Mouse (Mus musculus) heart, postnatal 4 days (tissue): ENCODE results near the gene Sfi1. TPM values are rescaled to one million over a fixed set of nuclear protein-coding genes. Genes with fewer than 3 reads are reported as not detected.
A peak's percentile ranks its signal among the peaks of the same experiment; 100 is the strongest.
"Not testable (repeated sequence)": the region's sequence is repeated elsewhere in the genome, so short reads cannot be mapped to it uniquely, and the experiment has no call there.

Experiments
- DNase-seq: peaks from one replicate; pipeline ENCODE4 v3.0.0; 2021
- total RNA-seq, 2 experiments: library from RNA; stranded (reverse); gene quantifications; 2 replicates each; pipeline ENCODE4 v1.2.3; 2021

The Sfi1 gene
- total RNA-seq = 10 to 100 TPM; 25.2 TPM

GRCm38 (mm10) chr11:3193363-3193762 lies at the start of gene Sfi1:
TSS of gene Sfi1 (minus strand) at chr11:3193463.
- DNase-seq = no peak

- DNase-seq = no peak
Observed at GRCm38 (mm10) chr11:3242395-3242794, 49.1 kb upstream of the Sfi1 start.

- no peak for DNase-seq
Observed at GRCm38 (mm10) chr11:3235277-3235676, 42.0 kb upstream of the Sfi1 start.

DNA sequence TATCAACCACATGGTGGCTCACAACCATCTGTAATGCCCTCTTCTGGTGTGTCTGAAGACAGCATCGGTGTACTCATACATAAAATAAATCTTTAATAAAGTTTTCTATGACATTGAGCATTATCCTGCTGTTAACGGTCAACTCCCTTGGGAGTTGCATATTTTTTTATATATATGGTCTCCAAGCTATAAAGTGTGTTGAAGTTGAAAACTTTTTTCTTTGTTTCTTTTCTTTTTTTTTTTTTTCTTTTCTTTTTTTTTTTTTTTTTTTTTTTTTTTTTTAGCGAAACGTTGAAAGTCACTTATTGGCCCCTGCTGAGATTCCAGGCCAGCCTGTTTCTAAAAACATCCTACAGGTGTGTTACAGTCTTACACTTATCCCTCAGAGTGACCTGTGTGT lies 40.4 kb upstream of the Sfi1 start:
- DNase-seq = no peak

- no peak for DNase-seq
Observed at GRCm38 (mm10) chr11:3232248-3232647, 39.0 kb upstream of the Sfi1 start.

DNA sequence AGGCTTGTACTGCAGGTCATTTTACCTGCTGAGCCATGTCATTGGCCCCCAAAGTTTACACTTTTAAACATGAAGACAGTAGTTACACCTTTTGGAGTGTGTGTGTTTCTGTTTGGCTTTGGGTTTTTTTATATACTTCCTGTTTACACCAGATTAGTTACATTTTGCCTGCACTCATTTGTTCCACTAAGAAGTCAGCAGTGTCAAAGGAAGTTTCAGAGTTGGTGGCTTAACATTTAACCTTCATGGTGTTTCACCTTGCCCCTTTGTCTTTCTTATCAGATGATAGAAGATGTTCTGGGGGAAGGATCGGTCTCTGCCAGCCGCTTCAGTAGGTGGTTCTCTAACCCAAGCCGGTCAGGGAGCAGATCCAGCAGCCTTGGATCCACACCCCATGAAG lies 33.9 kb upstream of the Sfi1 start:
- DNase-seq = no peak

DNA sequence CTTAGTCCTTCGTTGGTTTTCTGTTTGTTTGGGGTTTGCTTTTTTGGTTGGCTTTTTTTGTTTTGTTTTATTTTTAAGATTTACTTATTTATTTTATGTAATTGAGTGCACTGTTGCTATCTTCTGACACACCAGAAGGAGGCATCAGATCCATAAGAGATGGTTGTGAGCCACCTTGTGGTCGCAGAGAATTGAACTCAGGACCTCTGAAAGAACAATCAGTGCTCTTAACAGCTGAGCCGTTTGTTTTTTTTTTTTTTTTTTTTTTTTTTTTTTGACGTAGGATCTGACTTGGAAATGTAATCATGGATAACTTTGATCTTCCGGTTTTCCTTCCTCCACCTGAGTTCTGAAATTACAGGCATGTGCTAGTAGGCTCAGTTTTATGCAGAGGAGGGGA lies 29.8 kb upstream of the Sfi1 start:
- DNase-seq = no peak

- DNase-seq = no peak
Observed at GRCm38 (mm10) chr11:3212526-3212925, 19.3 kb upstream of the Sfi1 start.

DNA sequence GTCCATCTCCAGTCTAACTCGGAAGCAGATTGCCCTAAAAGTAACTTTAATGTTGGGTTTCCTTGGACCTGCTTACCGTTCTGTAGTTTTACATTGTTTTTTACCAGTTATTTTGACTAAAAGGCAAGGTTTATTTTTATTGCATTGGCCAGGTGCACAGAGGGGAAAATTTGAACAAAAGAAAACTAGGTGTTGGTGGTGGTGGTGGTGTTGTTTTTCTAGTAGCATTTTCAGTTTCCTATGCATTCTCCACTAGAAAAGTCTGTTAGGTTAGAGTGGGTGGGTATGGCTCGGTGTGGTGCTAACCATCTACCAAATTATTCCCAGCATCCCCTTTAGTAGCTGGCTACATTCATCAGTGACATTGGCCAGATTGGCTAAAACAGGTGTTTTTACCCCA lies 13.5 kb upstream of the Sfi1 start:
- no peak for DNase-seq

DNA sequence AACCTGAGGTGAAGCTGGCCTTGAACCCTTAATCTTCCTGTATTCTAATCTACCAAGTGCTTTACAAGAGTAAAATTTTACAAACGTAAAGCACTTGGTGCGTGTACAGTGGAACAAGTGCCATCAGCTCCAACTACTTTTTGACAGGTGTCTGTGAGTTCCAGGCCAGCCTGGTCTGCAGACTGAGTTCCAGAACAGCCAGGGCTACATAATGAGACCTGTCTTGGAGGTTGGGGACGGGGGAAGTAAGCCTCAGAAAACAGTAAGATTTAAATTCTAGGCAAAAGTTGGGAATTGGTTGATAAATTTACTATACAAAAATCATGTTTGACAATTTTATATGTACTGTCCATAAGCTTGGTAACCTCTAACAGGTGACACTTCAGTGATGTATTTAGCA lies 11.9 kb upstream of the Sfi1 start:
- no peak for DNase-seq

GRCm38 (mm10) chr11:3203771-3204170 lies 10.5 kb upstream of the Sfi1 start:
- DNase-seq = no peak

GRCm38 (mm10) chr11:3202781-3203441 lies 9.6 kb upstream of the Sfi1 start:
- DNase-seq = peak; percentile 65

DNA sequence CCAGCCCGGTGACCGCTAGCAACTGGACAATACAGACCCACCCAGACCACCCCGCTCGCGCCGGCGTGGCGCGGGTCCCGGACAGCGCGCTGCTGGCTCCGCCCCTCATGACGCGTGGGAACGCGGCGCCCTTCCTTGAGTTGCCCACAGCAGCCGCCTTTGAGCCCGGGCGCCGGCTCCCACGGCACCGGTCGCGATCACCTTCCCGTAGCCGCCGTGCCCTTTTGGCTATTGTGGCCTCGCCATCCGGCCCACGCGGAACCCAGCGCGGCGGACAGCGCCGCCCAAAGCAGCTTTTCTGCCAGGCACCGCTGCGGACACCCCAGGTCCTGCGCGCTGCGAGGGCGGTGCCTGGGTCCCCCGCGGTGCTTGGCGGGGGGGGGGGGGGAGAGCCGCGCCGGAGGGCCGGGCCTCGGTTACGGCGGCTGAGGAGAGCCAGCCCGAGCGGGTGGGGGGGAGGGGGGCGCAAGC lies 9.0 kb upstream of the Sfi1 start, which contains the start of gene Eif4enif1:
Eif4enif1 (plus strand) TSS at position 162 of the 471 bp plus-strand sequence.
- DNase-seq = peak; percentile 95

DNA sequence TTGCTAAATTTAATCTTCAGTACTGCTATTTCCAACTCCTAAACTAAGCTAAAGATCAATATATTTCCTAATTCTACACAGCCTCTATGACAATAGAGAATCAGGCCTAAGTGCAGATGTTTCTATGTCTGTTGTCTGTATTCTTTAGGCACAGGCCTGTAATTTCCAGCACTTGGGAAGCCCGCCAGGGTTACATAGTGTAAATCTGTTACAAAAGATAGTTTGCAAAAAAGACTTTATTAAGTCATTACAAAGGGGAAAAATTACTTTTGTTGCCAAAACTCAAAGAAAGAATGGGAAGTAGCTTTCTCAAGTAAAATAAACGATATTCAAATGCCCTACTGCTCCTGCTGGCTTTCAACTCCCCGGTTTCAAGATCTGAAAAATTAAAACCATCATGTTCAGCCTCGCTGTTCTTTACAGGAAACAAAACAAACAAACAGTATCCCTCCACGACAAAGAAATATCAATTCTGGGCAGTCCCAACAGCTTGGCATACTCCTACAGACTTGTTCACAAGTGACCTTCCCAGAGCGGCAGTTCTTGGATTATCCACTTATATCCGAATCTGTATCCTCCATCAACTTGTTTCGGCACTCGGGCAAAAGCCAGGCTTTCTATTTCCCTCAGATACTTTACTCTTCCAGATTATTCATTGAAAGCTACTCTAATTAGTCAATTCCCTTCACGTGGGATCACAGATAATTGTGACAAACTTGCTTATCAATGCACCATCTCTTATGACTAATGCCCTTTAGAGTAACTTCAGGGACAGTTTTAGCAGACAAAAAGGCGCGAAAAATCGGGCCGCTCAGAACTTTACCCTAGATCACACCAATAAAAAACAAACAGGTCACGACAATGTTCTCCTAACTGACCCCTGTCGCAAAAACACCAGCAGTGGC lies 8.3 kb upstream of the Sfi1 start:
- DNase-seq = peak; percentile 53

DNA sequence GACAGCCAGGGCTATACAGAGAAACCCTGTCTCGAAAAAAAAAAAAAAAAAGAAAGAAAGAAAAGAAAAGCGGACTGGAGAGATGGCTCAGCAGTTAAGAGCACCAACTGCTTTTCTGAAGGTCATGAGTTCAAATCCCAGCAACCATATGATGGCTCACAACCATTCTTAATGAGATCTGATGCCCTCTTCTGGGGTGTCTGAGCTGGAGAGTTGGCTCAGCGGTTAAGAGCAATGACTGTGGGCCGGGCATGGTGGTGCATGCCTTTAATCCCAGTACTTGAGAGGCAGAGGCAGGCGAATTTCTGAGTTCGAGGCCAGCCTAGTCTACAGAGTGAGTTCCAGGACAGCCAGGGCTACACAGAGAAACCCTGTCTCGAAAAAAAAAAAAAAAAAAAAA lies 7.4 kb upstream of the Sfi1 start:
- DNase-seq = not testable (repeated sequence)

DNA sequence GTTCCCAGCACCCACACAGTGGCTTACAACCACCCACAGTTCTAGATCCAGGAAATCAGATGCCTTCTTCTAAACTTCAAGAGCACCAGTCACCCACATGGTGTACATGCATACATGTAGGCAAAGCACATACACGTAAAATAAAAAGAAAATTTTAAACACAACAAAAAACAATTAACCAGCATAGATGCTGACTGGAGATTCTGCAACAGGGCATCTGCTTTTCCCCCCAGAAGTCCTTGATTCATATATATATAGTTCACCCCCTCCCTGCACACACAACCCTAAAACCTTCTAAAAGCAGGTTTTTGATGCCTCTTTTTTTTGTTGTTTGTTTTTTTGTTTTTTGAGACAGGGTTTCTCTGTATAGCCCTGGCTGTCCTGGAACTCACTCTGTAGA lies 10.6 kb downstream of the Sfi1 start:
- DNase-seq = not testable (repeated sequence)

DNA sequence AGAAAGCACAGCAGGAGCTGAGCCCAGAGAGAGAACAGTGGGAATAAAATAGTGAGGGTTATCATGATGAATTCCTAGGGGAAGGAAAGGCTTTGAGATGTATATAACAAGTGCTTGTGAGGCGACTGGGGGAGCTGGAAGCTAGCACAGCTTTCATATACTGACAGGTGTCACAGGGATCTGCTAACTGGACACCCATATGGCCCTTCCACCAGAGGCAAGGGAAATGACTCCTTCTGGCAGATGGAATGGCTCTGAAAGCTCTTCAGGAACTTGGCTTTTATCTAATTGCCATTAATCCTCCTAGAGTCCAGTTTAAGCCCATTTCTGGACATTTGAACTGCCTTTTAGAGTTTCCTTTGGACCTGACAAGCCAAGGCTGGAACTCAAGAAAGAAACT lies 11.3 kb downstream of the Sfi1 start:
- not testable (repeated sequence) for DNase-seq

DNA sequence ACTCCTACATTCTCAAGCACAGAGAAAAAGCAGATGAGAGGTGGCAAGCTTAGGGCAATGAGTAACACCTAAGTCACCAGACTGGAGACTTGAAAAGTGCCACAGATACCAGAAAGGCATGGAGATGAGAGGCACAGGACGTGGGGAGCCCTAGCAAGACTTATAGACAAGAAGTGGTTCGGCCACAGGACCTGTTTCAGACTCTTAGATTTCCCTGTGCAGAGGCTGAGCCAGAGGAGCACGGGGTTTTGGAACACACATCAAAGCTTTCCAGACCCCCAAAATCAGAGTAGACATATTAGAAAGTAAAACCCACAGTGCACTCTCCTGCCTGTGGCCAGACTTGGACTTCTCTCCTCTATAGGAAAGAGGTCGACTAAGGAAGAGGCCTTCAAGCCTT lies 12.0 kb downstream of the Sfi1 start:
- DNase-seq = peak; percentile 71

- DNase-seq = not testable (repeated sequence)
Observed at GRCm38 (mm10) chr11:3180510-3181160, 12.6 kb downstream of the Sfi1 start.

DNA sequence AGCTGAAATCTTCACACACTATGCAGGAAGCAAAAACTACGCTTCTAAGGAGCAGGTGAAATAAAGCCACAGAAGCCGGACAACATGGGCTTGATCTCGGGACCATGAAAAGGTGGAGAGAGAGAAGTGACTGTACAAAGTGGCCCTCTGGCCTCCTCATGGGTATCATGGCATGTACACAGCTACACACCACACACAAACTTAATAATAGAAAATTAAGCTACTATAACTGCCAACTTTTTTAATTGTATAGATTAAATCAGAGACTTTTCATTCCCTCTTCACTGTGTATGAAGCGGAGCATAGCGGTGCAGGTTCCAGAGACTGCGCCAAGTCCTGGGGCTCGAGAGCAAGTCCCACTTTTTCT lies 13.6 kb downstream of the Sfi1 start:
- peak; percentile 38 for DNase-seq

GRCm38 (mm10) chr11:3178968-3179725 lies 14.1 kb downstream of the Sfi1 start:
- peak; percentile 46 for DNase-seq
